Mouse (Mus musculus) ZHBTc4 (cell line): Measurements from ENCODE around the gene Fezf2.
A peak's percentile ranks its signal among the peaks of the same experiment; 100 is the strongest.

Source experiments
- DNase-seq: peaks from one replicate; pipeline ENCODE4 v3.0.0-alpha.2; 2011; ENCODE audit warnings: low read depth, low spot score

The Fezf2 gene

GRCm38 (mm10) chr14:12348089-12348488, at the start of gene Fezf2:
Gene Fezf2 (minus strand): TSS chr14:12348189.
- no peak for DNase-seq

- DNase-seq = peak; percentile 9
Observed at GRCm38 (mm10) chr14:12397561-12397960, 49.6 kb upstream of the Fezf2 start.

- DNase-seq = no peak
Observed at GRCm38 (mm10) chr14:12394318-12394717, 46.3 kb upstream of the Fezf2 start.

DNA sequence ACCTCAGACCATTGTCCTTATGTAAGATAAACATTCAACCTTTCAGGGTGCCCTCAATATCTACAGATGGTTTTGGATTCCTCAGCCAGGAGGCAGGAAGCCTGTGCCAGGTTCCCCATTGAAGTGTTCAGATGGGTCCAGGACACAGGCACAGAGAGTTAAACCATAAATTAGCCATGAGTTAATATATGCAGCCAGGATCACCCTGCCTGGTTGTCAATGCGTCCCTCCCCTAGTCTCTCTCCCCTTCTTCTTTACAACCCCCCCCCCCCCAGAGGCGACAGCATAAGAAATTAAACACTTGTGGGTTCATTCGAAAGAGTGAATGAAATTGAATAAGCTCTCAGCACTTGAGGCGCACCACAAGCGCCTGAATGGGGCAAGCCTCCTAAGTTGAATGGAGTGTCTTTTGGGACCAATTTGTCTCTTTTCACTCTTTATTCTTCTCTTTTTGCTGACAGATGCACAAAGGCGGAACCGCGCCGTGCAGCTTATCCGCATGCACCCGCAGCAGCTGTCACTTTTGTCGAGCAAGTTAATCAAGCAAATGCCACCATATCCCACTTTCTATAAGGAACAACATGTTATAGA, 45.4 kb upstream of the Fezf2 start:
- DNase-seq = no peak

DNA sequence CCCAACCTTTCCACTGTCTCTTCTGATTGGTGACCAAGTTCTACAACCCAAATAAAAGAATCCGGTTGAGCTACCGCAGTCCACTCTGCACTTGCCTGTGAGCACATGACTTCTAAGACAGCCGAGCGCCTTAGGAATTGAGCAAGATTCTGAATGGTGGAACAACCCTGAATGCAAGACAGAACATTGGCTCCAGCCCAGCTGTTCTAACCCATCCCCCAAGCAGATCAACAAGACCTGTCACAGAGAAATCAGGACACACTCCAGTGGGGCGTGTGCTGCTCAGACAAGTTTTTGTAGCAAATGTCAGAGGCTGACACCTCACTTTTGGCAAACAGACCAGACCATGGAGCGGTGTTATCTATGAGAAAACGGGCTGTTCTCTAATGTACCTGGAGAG, 43.2 kb upstream of the Fezf2 start:
- peak; percentile 7 for DNase-seq

GRCm38 (mm10) chr14:12388806-12389436, 40.9 kb upstream of the Fezf2 start:
- peak; percentile 69 for DNase-seq

DNA sequence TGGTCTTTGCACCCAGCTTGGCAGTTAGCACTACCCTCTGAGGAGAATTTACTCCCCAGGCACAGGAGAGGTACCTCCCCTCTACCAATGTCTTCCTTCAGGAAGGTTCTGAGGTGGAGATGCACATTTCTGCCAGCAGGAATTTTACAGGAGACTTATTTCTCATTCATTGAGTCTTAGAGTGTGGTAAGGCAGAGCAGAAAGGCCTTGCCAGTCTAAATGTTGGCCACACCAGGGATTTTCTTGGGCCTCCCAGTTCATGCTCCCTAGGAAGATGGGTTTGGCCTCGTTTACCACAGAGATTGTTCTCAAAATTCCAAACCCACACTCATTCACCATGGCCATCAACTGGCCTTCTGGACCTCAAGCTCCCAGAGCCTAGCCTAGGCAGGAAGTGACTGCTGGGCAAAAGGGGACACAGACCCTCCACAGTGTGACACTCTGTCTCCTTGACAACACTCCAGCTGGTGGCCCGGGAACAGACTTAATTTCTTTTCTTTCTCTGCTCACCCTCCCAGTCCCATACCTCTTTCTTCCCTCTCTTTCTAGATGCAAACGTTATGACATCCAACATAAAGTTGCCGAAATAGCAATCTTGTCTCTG, 40.3 kb upstream of the Fezf2 start:
- no peak for DNase-seq

- no peak for DNase-seq
Observed at GRCm38 (mm10) chr14:12387176-12387575, 39.2 kb upstream of the Fezf2 start.

GRCm38 (mm10) chr14:12377883-12378282, 29.9 kb upstream of the Fezf2 start:
- peak; percentile 5 for DNase-seq

GRCm38 (mm10) chr14:12377289-12377688, 29.3 kb upstream of the Fezf2 start:
- no peak for DNase-seq

DNA sequence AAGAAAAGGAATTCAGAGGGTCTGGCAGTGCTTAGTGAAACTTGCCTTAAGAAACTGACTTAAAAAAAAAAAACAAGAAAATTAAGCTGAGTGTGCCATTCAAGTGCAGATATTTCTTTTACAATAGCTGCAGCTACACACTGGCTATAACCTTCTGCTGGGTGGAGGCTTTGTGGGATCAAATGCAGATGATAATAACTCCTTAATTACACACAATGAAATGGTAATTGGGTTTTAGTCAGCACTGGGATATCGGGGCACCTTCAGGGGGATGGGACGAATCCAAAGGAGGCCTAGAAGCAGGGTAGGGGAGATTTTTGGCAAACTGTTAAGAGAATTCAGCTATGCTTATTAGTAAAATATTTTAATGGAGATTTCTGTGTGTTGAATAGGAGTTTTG, 27.5 kb upstream of the Fezf2 start:
- no peak for DNase-seq

DNA sequence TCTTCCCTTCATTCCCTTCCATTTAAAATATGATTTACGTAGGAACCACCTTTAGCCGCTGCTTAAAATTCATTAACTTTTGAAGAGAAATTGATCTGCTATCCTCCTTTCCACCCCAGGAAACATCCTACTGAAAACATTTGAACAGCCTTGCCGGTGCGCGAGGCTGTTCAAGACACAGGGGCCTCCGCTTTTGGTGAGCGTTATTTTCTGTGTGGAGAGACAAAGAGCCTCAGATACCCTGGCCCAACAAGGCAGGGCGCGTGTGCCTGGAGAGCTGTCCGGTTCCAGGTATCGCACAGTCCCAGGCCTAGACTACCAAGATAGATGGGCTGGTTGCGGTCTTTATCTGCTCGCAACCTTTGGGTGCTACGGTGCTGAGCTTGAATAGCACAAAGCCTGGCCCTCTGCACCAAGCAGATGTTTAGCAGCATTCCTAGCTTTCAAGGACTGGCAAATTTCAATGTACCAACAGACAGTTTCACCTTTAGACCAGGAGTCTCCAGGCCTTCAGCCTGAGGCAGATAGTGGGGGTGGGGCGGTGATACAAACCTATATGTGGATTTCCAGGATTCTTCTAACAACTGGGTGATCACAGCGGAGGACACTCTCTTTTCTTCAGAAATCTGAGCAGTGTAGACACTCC, 2.4 kb upstream of the Fezf2 start:
- DNase-seq = no peak

- no peak for DNase-seq
Observed at GRCm38 (mm10) chr14:12349334-12350090, 1.5 kb upstream of the Fezf2 start.

GRCm38 (mm10) chr14:12346865-12347600, 956 bp downstream of the Fezf2 start:
- DNase-seq = peak; percentile 39

DNA sequence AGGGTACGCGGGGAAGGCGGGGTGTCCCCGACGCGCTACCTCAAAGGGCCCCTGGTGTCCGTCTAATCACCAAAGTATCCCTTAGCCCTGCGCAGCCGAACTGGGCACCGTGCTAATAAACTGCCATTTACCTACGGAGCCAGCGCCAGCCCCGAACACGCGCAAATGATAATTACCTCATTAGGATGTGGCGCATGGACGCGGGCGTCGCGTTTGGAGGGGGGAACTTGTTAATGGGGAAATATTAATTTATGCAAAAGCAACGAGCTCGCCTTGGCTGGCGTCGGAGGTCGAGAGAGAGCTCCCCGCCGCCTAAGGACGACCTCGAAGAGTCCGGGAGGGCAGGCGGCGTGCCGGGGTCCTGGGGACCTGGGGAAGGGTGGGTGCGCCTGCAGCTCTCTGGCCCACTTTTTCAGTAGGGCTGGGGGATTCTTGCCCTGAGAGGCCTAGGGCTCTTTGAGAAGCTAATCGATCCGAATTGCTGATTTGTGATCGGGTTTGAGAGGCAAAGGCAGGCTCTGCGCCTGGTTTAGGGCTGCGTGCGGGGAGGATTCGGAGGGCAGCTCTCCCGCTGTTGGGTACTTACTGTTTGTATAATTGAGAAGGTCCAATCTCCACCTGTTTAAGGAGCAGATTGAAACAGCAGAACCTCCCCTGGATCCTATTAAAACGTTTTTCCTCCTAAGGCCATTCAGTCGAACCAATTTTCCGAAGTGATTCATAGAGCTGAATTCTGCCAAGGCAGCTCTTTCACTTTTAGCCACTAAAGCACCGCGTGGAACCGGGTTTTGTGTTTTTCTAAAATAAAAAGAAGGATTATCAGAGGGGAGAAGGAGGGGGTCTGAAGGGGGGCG, 1.8 kb downstream of the Fezf2 start:
- peak; percentile 55 for DNase-seq

DNA sequence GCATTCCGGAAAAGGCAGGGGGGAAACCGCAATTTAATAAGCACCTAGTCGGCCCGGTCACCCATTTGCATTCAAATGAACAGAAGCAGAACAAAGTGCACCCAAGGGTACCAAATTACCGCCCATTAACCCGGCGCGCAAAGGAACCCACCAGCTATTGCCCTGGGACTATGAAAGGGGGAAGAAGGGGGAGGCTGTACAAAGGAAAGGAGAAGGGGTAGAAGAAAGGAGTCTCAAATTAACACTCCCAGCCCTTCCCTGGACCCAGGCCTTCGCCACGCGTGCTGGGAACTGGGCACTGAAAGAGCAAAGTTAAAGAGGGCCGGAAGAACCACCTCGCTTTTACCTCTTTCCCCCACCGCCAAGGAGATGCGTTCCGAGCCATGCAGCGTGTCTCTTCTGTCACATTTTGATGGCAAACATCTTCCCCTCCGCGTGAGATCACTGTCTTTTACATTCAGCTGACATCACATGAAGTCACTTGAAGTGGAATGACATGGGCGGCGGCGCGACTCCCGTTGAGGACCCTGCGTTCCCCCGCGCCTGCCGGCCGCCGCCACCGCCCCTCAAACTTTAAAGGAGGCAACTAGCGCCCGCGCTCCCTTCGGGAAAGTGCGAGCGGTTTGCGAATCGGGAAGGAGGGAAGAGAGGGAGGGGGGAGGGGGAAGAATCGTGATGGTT, 2.6 kb downstream of the Fezf2 start:
- peak; percentile 63 for DNase-seq

GRCm38 (mm10) chr14:12344746-12345240, 3.2 kb downstream of the Fezf2 start:
- peak; percentile 65 for DNase-seq

GRCm38 (mm10) chr14:12344061-12344745, 3.8 kb downstream of the Fezf2 start:
- peak; percentile 41 for DNase-seq

- DNase-seq = peak; percentile 54
Observed at GRCm38 (mm10) chr14:12343451-12343941, 4.5 kb downstream of the Fezf2 start.
